Mouse (Mus musculus): ENCODE results near the gene Bcl11a.

GRCm38 (mm10) chr11:24137891-24138290 lies 60.0 kb downstream of the Bcl11a start:
- TF ChIP-seq CTCF (IDR thresholded peaks at IDR 0.05; ENCODE audit: control insufficient read depth, insufficient read depth, insufficient replicate concordance, low read depth, low read length): no peak
- no peak for TF ChIP-seq POLR2A (IDR thresholded peaks at IDR 0.05; ENCODE audit: control insufficient read depth, low read depth, low read length)
